Mouse (Mus musculus): ENCODE measurements around the gene Mtus2.

The Mtus2 gene

GRCm38 (mm10) chr5:148344374-148344773, 387.3 kb downstream of the Mtus2 start:
- DNase-seq (ENCODE audit: low spot score) = no peak

GRCm38 (mm10) chr5:148346543-148346942, 389.4 kb downstream of the Mtus2 start:
- DNase-seq (ENCODE audit: low spot score) = no peak

- DNase-seq (ENCODE audit: low spot score) = no peak
Observed at GRCm38 (mm10) chr5:148348153-148348552, 391.0 kb downstream of the Mtus2 start.

DNA sequence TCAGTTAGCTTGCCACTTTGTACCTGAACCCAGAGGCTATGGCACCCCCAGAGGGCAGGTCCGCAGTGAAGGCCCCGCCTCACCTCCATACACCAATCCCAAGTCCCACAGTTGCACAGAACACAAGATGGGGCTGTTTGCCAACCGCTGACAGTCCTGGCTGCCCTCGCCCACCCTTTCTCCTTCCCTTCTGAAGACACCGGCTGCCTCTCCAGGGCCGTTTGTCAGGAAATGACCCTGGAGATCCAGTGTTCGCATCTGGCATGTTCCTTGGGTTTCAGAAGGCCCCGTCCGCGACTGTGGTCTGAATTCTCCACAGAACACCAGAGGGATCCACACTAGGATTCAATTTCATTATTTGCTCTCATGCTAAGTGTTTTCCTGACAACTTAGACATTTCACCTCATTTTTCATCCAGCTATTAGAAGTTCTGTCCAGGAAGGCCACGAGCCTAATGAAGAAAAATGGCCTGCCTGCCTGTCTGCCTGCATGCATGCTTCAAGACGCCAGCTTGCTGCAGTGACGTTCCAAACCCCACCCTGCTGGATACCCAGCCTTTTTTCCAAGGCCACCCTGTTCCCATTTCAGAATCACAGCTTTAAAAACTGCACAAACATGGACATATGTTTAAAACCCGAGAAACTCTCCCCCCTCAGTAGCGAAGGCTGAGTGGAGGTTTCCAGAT, 392.3 kb downstream of the Mtus2 start:
- no peak for DNase-seq (ENCODE audit: low spot score)

DNA sequence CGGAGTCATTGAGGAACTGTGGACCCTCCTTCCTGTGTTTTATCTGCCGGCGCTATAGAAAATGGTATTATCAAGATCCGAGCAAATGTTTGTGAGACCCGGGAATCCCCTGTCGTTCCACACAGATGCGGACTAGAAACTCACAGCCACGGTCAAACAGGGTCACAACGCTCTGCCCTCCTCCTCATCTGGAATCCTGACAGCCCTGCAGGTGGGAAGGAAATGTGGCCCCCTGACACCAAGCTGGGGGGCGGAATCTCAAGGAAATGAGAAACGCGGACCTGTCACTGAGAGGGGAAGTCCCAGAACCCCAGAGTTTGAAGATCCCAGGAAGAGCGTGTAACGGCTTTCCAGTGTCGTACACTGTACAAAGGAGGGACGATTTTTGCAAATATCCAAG, 396.3 kb downstream of the Mtus2 start:
- no peak for DNase-seq (ENCODE audit: low spot score)

DNA sequence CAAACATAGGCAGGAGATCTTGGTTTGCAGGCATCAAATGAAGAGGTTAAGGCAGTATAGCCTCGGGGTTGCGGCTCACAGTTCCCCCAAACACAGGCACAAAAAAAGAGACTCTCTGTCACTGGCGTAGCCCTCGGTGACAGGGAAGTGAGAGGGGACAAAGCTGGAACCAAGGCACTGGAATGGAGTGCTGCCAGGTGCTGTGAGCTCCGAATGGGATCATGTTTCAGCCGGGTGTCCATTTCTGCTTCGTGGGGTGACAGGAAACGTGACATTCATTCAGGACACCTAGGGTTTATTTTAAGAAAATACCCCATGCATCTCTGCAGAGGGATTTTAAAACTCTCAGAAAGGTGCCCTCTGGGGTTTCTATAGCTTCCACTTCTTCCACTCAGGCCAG, 397.4 kb downstream of the Mtus2 start:
- no peak for DNase-seq (ENCODE audit: low spot score)

GRCm38 (mm10) chr5:148355822-148356221, 398.7 kb downstream of the Mtus2 start:
- DNase-seq (ENCODE audit: low spot score) = no peak

GRCm38 (mm10) chr5:148357168-148357567, 400.0 kb downstream of the Mtus2 start:
- no peak for DNase-seq (ENCODE audit: low spot score)

DNA sequence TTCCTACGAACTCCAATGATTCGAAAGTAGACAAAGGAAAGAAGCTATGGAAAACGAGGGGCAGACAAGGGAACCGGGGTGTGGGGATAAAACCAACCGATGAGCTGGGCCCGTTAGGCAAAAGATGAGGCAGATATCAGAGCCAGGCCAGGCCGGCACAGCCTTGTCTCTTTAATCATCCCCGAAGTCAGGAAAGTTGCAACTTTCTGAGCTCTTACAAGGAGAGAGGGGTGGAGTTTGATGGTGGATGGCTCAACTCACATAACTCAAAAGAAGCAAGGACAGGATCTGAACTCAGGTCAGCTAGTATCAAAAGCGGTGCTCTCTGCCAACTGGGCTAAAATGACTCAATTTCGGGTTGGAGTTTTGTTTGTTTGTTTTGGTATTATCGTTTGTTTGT, 402.0 kb downstream of the Mtus2 start:
- DNase-seq (ENCODE audit: low spot score) = no peak

GRCm38 (mm10) chr5:148360922-148361758, 404.0 kb downstream of the Mtus2 start:
- no peak for DNase-seq (ENCODE audit: low spot score)

DNA sequence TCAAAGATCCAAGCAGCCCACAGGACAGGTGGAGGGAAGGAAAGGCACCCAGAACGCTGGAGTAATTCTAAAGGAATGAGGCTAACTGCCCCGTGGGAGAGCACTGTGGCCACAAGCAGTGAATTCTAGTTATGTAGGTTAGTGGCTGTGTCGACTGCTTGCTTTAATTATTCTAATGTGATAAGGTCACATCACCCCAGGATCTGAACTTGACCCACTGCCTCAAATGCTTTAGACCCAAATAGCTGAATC, 404.6 kb downstream of the Mtus2 start:
- no peak for DNase-seq (ENCODE audit: low spot score)

- no peak for DNase-seq (ENCODE audit: low spot score)
Observed at GRCm38 (mm10) chr5:148362296-148362695, 405.2 kb downstream of the Mtus2 start.

DNA sequence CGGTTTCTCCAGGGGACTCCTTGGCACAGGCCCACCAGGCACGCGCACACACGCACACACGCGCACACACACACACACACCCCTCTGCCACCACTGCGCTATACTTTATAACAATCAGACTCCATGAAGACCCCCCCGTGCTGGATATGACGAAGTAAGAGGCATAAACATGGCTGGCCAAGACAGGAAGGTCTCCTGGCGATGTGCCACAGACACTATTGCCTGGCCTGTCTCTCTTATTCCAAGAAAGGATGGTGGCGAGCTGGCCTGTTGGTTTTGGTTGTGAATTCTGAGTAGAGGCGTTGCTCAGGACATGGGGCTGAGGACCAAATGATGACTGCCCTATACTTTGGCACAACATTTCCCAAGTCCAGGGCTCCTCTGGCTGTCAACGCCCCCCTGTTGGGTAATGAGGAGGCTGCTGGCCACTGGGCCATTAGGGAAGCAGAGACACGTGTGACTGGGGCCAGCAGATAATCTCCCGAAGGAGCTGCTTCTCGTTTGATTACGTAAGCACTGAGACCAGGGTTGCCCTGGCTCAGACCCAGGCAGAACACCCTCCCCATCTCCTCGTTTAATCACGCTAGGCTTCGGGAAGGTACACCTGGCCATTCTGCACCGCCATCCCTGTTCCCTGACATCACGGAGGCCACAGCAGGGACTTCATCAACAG, 406.5 kb downstream of the Mtus2 start:
- DNase-seq (ENCODE audit: low spot score) = no peak
